Mouse (Mus musculus): ENCODE measurements around the gene Alg2. TPM values are rescaled to one million over a fixed set of nuclear protein-coding genes. Genes with fewer than 3 reads are reported as not detected.
A peak's percentile ranks its signal among the peaks of the same experiment; 100 is the strongest.

Alg2 gene
- polyA plus RNA-seq, 1 experiment from 2014 or later = 352 TPM

GRCm38 (mm10) chr4:47474730-47475643 lies 854 bp upstream of the Alg2 start:
- Histone ChIP-seq H3K36me3 (ENCODE audit: control insufficient read depth, insufficient read depth, low read length) (peaks cover 28% of the 10 kb centered on the region), H3K4me2 (ENCODE audit: low read length) (peak overlapping the region; percentile 86), H3K9me3 (ENCODE audit: control insufficient read depth, low read length) (peaks cover 13% of the 10 kb centered on the region), H3K27ac (ENCODE audit: low read depth, low read length) (peak overlapping the region; percentile 98), H3K9ac (ENCODE audit: low read depth, low read length) (peak overlapping the region; percentile 94), H3K4me3 (ENCODE audit: low read length) (peak overlapping the region; percentile 83), H3K27me3 (replicated peaks; ENCODE audit: control insufficient read depth, insufficient read depth, low read length) (no peaks in the 10 kb centered on the region), H3K4me1 (ENCODE audit: control insufficient read depth, insufficient read depth, low read depth, low read length) (peaks cover 17% of the 10 kb centered on the region)
- 14% methylated on average over 31 of the region's 31 CpGs for WGBS
- ATAC-seq = no peak

- Histone ChIP-seq H3K4me2 (ENCODE audit: low read length) (peak overlapping the region; percentile 86), H3K9me3 (ENCODE audit: control insufficient read depth, low read length) (peaks cover 19% of the 10 kb centered on the region), H3K36me3 (ENCODE audit: control insufficient read depth, insufficient read depth, low read length) (peaks cover 40% of the 10 kb centered on the region), H3K4me1 (ENCODE audit: control insufficient read depth, insufficient read depth, low read depth, low read length) (peaks cover 17% of the 10 kb centered on the region), H3K9ac (ENCODE audit: low read depth, low read length) (peak overlapping the region; percentile 94), H3K4me3 (ENCODE audit: low read length) (peak overlapping the region; percentile 83), H3K27ac (ENCODE audit: low read depth, low read length) (peak overlapping the region; percentile 98), H3K27me3 (replicated peaks; ENCODE audit: control insufficient read depth, insufficient read depth, low read length) (no peaks in the 10 kb centered on the region)
- peak; percentile 10; the same call in 1 of the 2 replicates for ATAC-seq
- 2% methylated on average over 9 of the region's 14 CpGs for WGBS
Observed at GRCm38 (mm10) chr4:47473586-47473967, 556 bp downstream of the Alg2 start.

- Histone ChIP-seq H3K4me1 (ENCODE audit: control insufficient read depth, insufficient read depth, low read depth, low read length) (no peaks in the 10 kb centered on the region), H3K9me3 (ENCODE audit: control insufficient read depth, low read length) (peaks cover 25% of the 10 kb centered on the region), H3K9ac (ENCODE audit: low read depth, low read length) (no peak overlapping the region), H3K4me3 (ENCODE audit: low read length) (no peak overlapping the region), H3K4me2 (ENCODE audit: low read length) (no peak overlapping the region), H3K27ac (ENCODE audit: low read depth, low read length) (no peak overlapping the region), H3K36me3 (ENCODE audit: control insufficient read depth, insufficient read depth, low read length) (peaks cover 47% of the 10 kb centered on the region), H3K27me3 (replicated peaks; ENCODE audit: control insufficient read depth, insufficient read depth, low read length) (no peaks in the 10 kb centered on the region)
- 94% methylated on average over 2 of the region's 2 CpGs for WGBS
- ATAC-seq = no peak; the same call in 1 of the 2 replicates
Observed at GRCm38 (mm10) chr4:47467196-47467595, 6.9 kb downstream of the Alg2 start.

- Histone ChIP-seq H3K27ac (ENCODE audit: low read depth, low read length) (no peak overlapping the region), H3K36me3 (ENCODE audit: control insufficient read depth, insufficient read depth, low read length) (no peaks in the 10 kb centered on the region), H3K27me3 (replicated peaks; ENCODE audit: control insufficient read depth, insufficient read depth, low read length) (no peaks in the 10 kb centered on the region), H3K4me3 (ENCODE audit: low read length) (no peak overlapping the region), H3K9me3 (ENCODE audit: control insufficient read depth, low read length) (peaks cover 3% of the 10 kb centered on the region; the same call in 1 of the 2 replicates), H3K4me1 (ENCODE audit: control insufficient read depth, insufficient read depth, low read depth, low read length) (no peaks in the 10 kb centered on the region; the same call in 1 of the 2 replicates), H3K9ac (ENCODE audit: low read depth, low read length) (no peak overlapping the region), H3K4me2 (ENCODE audit: low read length) (no peak overlapping the region)
- 0 out of 2 replicates have a peak, but pooled peaks have one; percentile 40 for ATAC-seq
- WGBS = 13% methylated on average over 18 of the region's 18 CpGs
Observed at GRCm38 (mm10) chr4:47449586-47450522, 24.3 kb downstream of the Alg2 start.

GRCm38 (mm10) chr4:47449116-47449515 lies 25.0 kb downstream of the Alg2 start:
- WGBS = 43% methylated on average over 5 of the region's 5 CpGs
- Histone ChIP-seq H3K27ac (ENCODE audit: low read depth, low read length) (no peak overlapping the region), H3K9me3 (ENCODE audit: control insufficient read depth, low read length) (no peaks in the 10 kb centered on the region; the same call in 1 of the 2 replicates), H3K9ac (ENCODE audit: low read depth, low read length) (no peak overlapping the region), H3K36me3 (ENCODE audit: control insufficient read depth, insufficient read depth, low read length) (no peaks in the 10 kb centered on the region), H3K4me2 (ENCODE audit: low read length) (no peak overlapping the region), H3K4me1 (ENCODE audit: control insufficient read depth, insufficient read depth, low read depth, low read length) (no peaks in the 10 kb centered on the region; the same call in 1 of the 2 replicates), H3K4me3 (ENCODE audit: low read length) (no peak overlapping the region), H3K27me3 (replicated peaks; ENCODE audit: control insufficient read depth, insufficient read depth, low read length) (no peaks in the 10 kb centered on the region)
- ATAC-seq = no peak

- no peak for ATAC-seq
- H3K4me2 ChIP-seq (ENCODE audit: low read length) = no peak overlapping the region
- H3K4me1 ChIP-seq (ENCODE audit: control insufficient read depth, insufficient read depth, low read depth, low read length) = no peaks in the 10 kb centered on the region; the same call in 1 of the 2 replicates
- no peaks in the 10 kb centered on the region for H3K36me3 ChIP-seq (ENCODE audit: control insufficient read depth, insufficient read depth, low read length)
- H3K27me3 ChIP-seq (replicated peaks; ENCODE audit: control insufficient read depth, insufficient read depth, low read length) = no peaks in the 10 kb centered on the region
- H3K9ac ChIP-seq (ENCODE audit: low read depth, low read length) = no peak overlapping the region
- no peak overlapping the region for H3K4me3 ChIP-seq (ENCODE audit: low read length)
- no peak overlapping the region for H3K27ac ChIP-seq (ENCODE audit: low read depth, low read length)
- WGBS = 96% methylated on average over 3 of the region's 3 CpGs
- no peaks in the 10 kb centered on the region for H3K9me3 ChIP-seq (ENCODE audit: control insufficient read depth, low read length)
Observed at GRCm38 (mm10) chr4:47448526-47448925, 25.6 kb downstream of the Alg2 start.

- Histone ChIP-seq H3K4me3 (ENCODE audit: low read length) (no peak overlapping the region), H3K36me3 (ENCODE audit: control insufficient read depth, insufficient read depth, low read length) (no peaks in the 10 kb centered on the region), H3K9me3 (ENCODE audit: control insufficient read depth, low read length) (no peaks in the 10 kb centered on the region), H3K4me2 (ENCODE audit: low read length) (no peak overlapping the region), H3K4me1 (ENCODE audit: control insufficient read depth, insufficient read depth, low read depth, low read length) (peaks cover 10% of the 10 kb centered on the region), H3K27me3 (replicated peaks; ENCODE audit: control insufficient read depth, insufficient read depth, low read length) (no peaks in the 10 kb centered on the region), H3K27ac (ENCODE audit: low read depth, low read length) (no peak overlapping the region), H3K9ac (ENCODE audit: low read depth, low read length) (no peak overlapping the region)
- 86% methylated on average over 11 of the region's 11 CpGs for WGBS
- ATAC-seq = no peak
Observed at GRCm38 (mm10) chr4:47440951-47441350, 33.2 kb downstream of the Alg2 start.

GRCm38 (mm10) chr4:47438956-47439355 lies 35.2 kb downstream of the Alg2 start:
- no peaks in the 10 kb centered on the region for H3K36me3 ChIP-seq (ENCODE audit: control insufficient read depth, insufficient read depth, low read length)
- no peak overlapping the region for H3K9ac ChIP-seq (ENCODE audit: low read depth, low read length)
- no peaks in the 10 kb centered on the region for H3K9me3 ChIP-seq (ENCODE audit: control insufficient read depth, low read length)
- 87% methylated on average over 6 of the region's 6 CpGs for WGBS
- H3K4me3 ChIP-seq (ENCODE audit: low read length) = no peak overlapping the region
- H3K27me3 ChIP-seq (replicated peaks; ENCODE audit: control insufficient read depth, insufficient read depth, low read length) = no peaks in the 10 kb centered on the region
- no peak overlapping the region for H3K27ac ChIP-seq (ENCODE audit: low read depth, low read length)
- peaks cover 10% of the 10 kb centered on the region for H3K4me1 ChIP-seq (ENCODE audit: control insufficient read depth, insufficient read depth, low read depth, low read length)
- ATAC-seq = no peak
- no peak overlapping the region for H3K4me2 ChIP-seq (ENCODE audit: low read length)

Measured in hindbrain, embryonic 16.5 days (tissue).